Mouse (Mus musculus) heart, embryonic 11.5 days (tissue): ENCODE measurements at regions not wholly inside any gene's neighbourhood (a gene's known extent, or its start where the extent isn't known, plus 50 kb on each side); places are given as distances from the start of the nearest gene placed in this dataset.

Experiments used
- ATAC-seq: fragments of 200-750 bp; cut with Nextera tagmentation; replicated peaks from 2 replicates; pipeline ENCODE4 v1.8.0; 2017; ENCODE audit warnings: moderate library complexity; ENCODE audit not compliant: insufficient number of reproducible peaks, low FRiP score, low TSS enrichment
- H3K27ac ChIP-seq: fragments of 300-500 bp; sonication (generic); 2 replicates; pipeline ENCODE4 v1.5.1; 2014; ENCODE audit warnings: mild to moderate bottlenecking, low read depth, low read length
- H3K27me3 ChIP-seq: fragments of 300-500 bp; sonication (generic); 2 replicates; pipeline ENCODE4 v1.6.1; 2014; ENCODE audit warnings: mild to moderate bottlenecking, low read length, mixed read lengths; ENCODE audit not compliant: control insufficient read depth, insufficient read depth
- H3K36me3 ChIP-seq: fragments of 300-500 bp; sonication (generic); 2 replicates; pipeline ENCODE4 v1.6.1; 2014; ENCODE audit warnings: mild to moderate bottlenecking, low read length, moderate library complexity, mixed read lengths; ENCODE audit not compliant: control insufficient read depth, insufficient read depth
- H3K4me1 ChIP-seq: fragments of 300-500 bp; sonication (generic); 2 replicates; pipeline ENCODE4 v1.6.1; 2014; ENCODE audit warnings: low read length; ENCODE audit not compliant: control insufficient read depth, insufficient read depth
- H3K4me2 ChIP-seq: fragments of 300-500 bp; sonication (generic); 2 replicates; pipeline ENCODE4 v1.6.1; 2014; ENCODE audit warnings: mild to moderate bottlenecking, moderate library complexity
- H3K4me3 ChIP-seq: fragments of 300-500 bp; sonication (generic); 2 replicates; pipeline ENCODE4 v1.5.1; 2014; ENCODE audit warnings: low read depth, low read length
- H3K9ac ChIP-seq: fragments of 300-500 bp; sonication (generic); 2 replicates; pipeline ENCODE4 v1.6.1; 2014; ENCODE audit warnings: mild to moderate bottlenecking, low read depth, low read length, moderate library complexity
- H3K9me3 ChIP-seq: fragments of 300-500 bp; sonication (generic); replicated peaks from 2 replicates; pipeline ENCODE4 v1.6.1; 2016; ENCODE audit warnings: low read length; ENCODE audit not compliant: control insufficient read depth
- WGBS: fragments of 180-500 bp; shearing (Covaris S2); extraction: QIAGEN DNeasy Blood & Tissue Kit; methylation state at CpG from one replicate; pipeline ENCODE4 v1.1.7; 2014; ENCODE audit not compliant: insufficient replicate concordance; 5-methylcytosine and 5-hydroxymethylcytosine counted together

GRCm38 (mm10) chr3:151210978-151211377 lies 226.7 kb upstream of the Adgrl4 start:
- no peak overlapping the region for H3K27ac ChIP-seq
- no peak for ATAC-seq

GRCm38 (mm10) chr3:151216764-151217502 lies 220.8 kb upstream of the Adgrl4 start:
- ATAC-seq: no peak
- no peaks in the 10 kb centered on the region for H3K36me3 ChIP-seq
- H3K27ac ChIP-seq: no peak overlapping the region
- no peaks in the 10 kb centered on the region for H3K9me3 ChIP-seq
- WGBS: 69% methylated on average over 3 of the region's 3 CpGs
- no peaks in the 10 kb centered on the region for H3K27me3 ChIP-seq
- H3K4me2 ChIP-seq: no peak overlapping the region
- H3K9ac ChIP-seq: no peak overlapping the region
- no peak overlapping the region for H3K4me3 ChIP-seq
- H3K4me1 ChIP-seq: 0 out of 2 replicates have a peak, but pooled peaks cover 2% of the 10 kb centered on the region

More at GRCm38 (mm10) chr3:151210978-151211377, 226.7 kb upstream of the Adgrl4 start:
- Histone ChIP-seq H3K4me2 (no peak overlapping the region), H3K36me3 (no peaks in the 10 kb centered on the region), H3K4me3 (no peak overlapping the region), H3K4me1 (no peaks in the 10 kb centered on the region), H3K9me3 (no peaks in the 10 kb centered on the region), H3K9ac (no peak overlapping the region), H3K27me3 (no peaks in the 10 kb centered on the region)
- 84% methylated on average over 4 of the region's 4 CpGs for WGBS

- H3K4me3 ChIP-seq: no peak overlapping the region
- H3K9me3 ChIP-seq: no peaks in the 10 kb centered on the region
- H3K27me3 ChIP-seq: no peaks in the 10 kb centered on the region
- no peak overlapping the region for H3K4me2 ChIP-seq
- H3K36me3 ChIP-seq: no peaks in the 10 kb centered on the region
- 0 out of 2 replicates have a peak, but pooled peaks cover 2% of the 10 kb centered on the region for H3K4me1 ChIP-seq
- no peak overlapping the region for H3K9ac ChIP-seq
- WGBS: 18% methylated on average over 3 of the region's 3 CpGs
- no peak for ATAC-seq
- no peak overlapping the region for H3K27ac ChIP-seq
Measured at GRCm38 (mm10) chr3:151222407-151222806, 215.3 kb upstream of the Adgrl4 start.

GRCm38 (mm10) chr3:151252458-151252857 lies 185.2 kb upstream of the Adgrl4 start:
- Histone ChIP-seq H3K36me3 (no peaks in the 10 kb centered on the region), H3K4me3 (no peak overlapping the region)

GRCm38 (mm10) chr3:151262821-151263220 lies 174.9 kb upstream of the Adgrl4 start:
- no peak overlapping the region for H3K9ac ChIP-seq
- H3K36me3 ChIP-seq: no peaks in the 10 kb centered on the region
- H3K27me3 ChIP-seq: no peaks in the 10 kb centered on the region
- ATAC-seq: no peak
- no peaks in the 10 kb centered on the region for H3K4me1 ChIP-seq
- H3K4me2 ChIP-seq: no peak overlapping the region
- H3K4me3 ChIP-seq: no peak overlapping the region
- H3K27ac ChIP-seq: no peak overlapping the region
- WGBS: 72% methylated on average over 3 of the region's 3 CpGs
- H3K9me3 ChIP-seq: no peaks in the 10 kb centered on the region

More at GRCm38 (mm10) chr3:151252458-151252857, 185.2 kb upstream of the Adgrl4 start:
- WGBS: 64% methylated on average over 2 of the region's 2 CpGs
- no peaks in the 10 kb centered on the region for H3K4me1 ChIP-seq
- H3K9me3 ChIP-seq: no peaks in the 10 kb centered on the region
- H3K4me2 ChIP-seq: no peak overlapping the region
- no peaks in the 10 kb centered on the region for H3K27me3 ChIP-seq
- H3K9ac ChIP-seq: no peak overlapping the region
- ATAC-seq: no peak
- H3K27ac ChIP-seq: no peak overlapping the region

GRCm38 (mm10) chr3:151265658-151266057 lies 172.0 kb upstream of the Adgrl4 start:
- H3K9ac ChIP-seq: no peak overlapping the region
- ATAC-seq: no peak
- no peaks in the 10 kb centered on the region for H3K36me3 ChIP-seq
- H3K4me2 ChIP-seq: no peak overlapping the region
- no peaks in the 10 kb centered on the region for H3K27me3 ChIP-seq
- no peaks in the 10 kb centered on the region for H3K9me3 ChIP-seq
- no peaks in the 10 kb centered on the region for H3K4me1 ChIP-seq
- H3K27ac ChIP-seq: no peak overlapping the region
- H3K4me3 ChIP-seq: no peak overlapping the region
- 23% methylated on average over 2 of the region's 2 CpGs for WGBS

GRCm38 (mm10) chr3:151269514-151269913 lies 168.2 kb upstream of the Adgrl4 start:
- WGBS: 63% methylated on average over 2 of the region's 2 CpGs
- Histone ChIP-seq H3K27me3 (no peaks in the 10 kb centered on the region), H3K4me3 (no peak overlapping the region), H3K9me3 (no peaks in the 10 kb centered on the region), H3K4me2 (no peak overlapping the region), H3K36me3 (no peaks in the 10 kb centered on the region), H3K9ac (no peak overlapping the region), H3K27ac (no peak overlapping the region), H3K4me1 (no peaks in the 10 kb centered on the region)
- ATAC-seq: no peak

GRCm38 (mm10) chr3:151283829-151284228 lies 153.9 kb upstream of the Adgrl4 start:
- WGBS: 82% methylated on average over 1 of the region's 1 CpGs
- ATAC-seq: no peak
- H3K9me3 ChIP-seq: no peaks in the 10 kb centered on the region
- no peak overlapping the region for H3K27ac ChIP-seq
- no peaks in the 10 kb centered on the region for H3K4me1 ChIP-seq
- no peak overlapping the region for H3K4me2 ChIP-seq
- no peak overlapping the region for H3K9ac ChIP-seq
- H3K36me3 ChIP-seq: no peaks in the 10 kb centered on the region
- H3K27me3 ChIP-seq: no peaks in the 10 kb centered on the region
- no peak overlapping the region for H3K4me3 ChIP-seq
